Mouse (Mus musculus) MEL (cell line): Measurements from ENCODE around the gene Coil.

ENCODE experiments used
- CHD1 ChIP-seq: IDR thresholded peaks from 2 replicates; pipeline ENCODE4 v1.6.1; 2012; ENCODE audit warnings: low read depth, mild to moderate bottlenecking, inconsistent platforms, low read length, improper control_type of control experiment
- CTCF ChIP-seq, 3 experiments: IDR thresholded peaks in 2 of 3; conservative IDR thresholded peaks in 1 of 3; 2 replicates each; pipeline ENCODE4 v1.5.1; 2011 to 2012; ENCODE audit warnings: low read length in 3 of 3, low read depth in 2 of 3, mild to moderate bottlenecking in 2 of 3, improper control_type of control experiment in 1 of 3, inconsistent platforms in 1 of 3, mixed read lengths in 1 of 3, moderate library complexity in 1 of 3; ENCODE audit not compliant: control insufficient read depth in 1 of 3, insufficient read depth in 1 of 3, poor library complexity in 1 of 3, severe bottlenecking in 1 of 3
- EP300 ChIP-seq, 2 experiments: IDR thresholded peaks; 2 replicates each; pipeline ENCODE4 v1.6.1; 2011; ENCODE audit warnings: improper control_type of control experiment in 2 of 2, low read length in 2 of 2, low read depth in 1 of 2, mild to moderate bottlenecking in 1 of 2
- ETS1 ChIP-seq: IDR thresholded peaks from 2 replicates; pipeline ENCODE4 v1.6.1; 2012; ENCODE audit warnings: low read depth, mild to moderate bottlenecking, inconsistent platforms, low read length, improper control_type of control experiment, moderate library complexity
- GABPA ChIP-seq: IDR thresholded peaks from 2 replicates; pipeline ENCODE4 v1.6.1; 2012; ENCODE audit warnings: low read depth, mild to moderate bottlenecking, inconsistent platforms, low read length, improper control_type of control experiment, moderate library complexity
- GATA1 ChIP-seq: IDR thresholded peaks from 2 replicates; pipeline ENCODE4 v1.6.1; 2011; ENCODE audit warnings: low read depth, low read length, improper control_type of control experiment
- MAX ChIP-seq: IDR thresholded peaks from 2 replicates; pipeline ENCODE4 v1.6.1; 2011; ENCODE audit warnings: low read length, improper control_type of control experiment
- MYC ChIP-seq: IDR thresholded peaks from 2 replicates; pipeline ENCODE4 v1.6.1; 2011; ENCODE audit warnings: low read depth, mild to moderate bottlenecking, low read length, improper control_type of control experiment, moderate library complexity
- POLR2A ChIP-seq, 2 experiments: IDR thresholded peaks; 2 replicates each; pipeline ENCODE4 v1.6.1; 2011 to 2012; ENCODE audit warnings: low read length in 2 of 2, mild to moderate bottlenecking in 2 of 2, control low read depth in 1 of 2, improper control_type of control experiment in 1 of 2, low read depth in 1 of 2, moderate library complexity in 1 of 2; ENCODE audit not compliant: control insufficient read depth in 1 of 2, insufficient read depth in 1 of 2, poor library complexity in 1 of 2
- SIN3A ChIP-seq: IDR thresholded peaks from 2 replicates; pipeline ENCODE4 v1.6.1; 2012; ENCODE audit warnings: low read length, improper control_type of control experiment, inconsistent platforms
- TAL1 ChIP-seq: IDR thresholded peaks from 2 replicates; pipeline ENCODE4 v1.6.1; 2012; ENCODE audit warnings: mild to moderate bottlenecking, inconsistent platforms, low read length, moderate library complexity, mixed read lengths
- UBTF ChIP-seq: IDR thresholded peaks from 2 replicates; pipeline ENCODE4 v1.6.1; 2012; ENCODE audit warnings: low read depth, mild to moderate bottlenecking, inconsistent platforms, low read length, improper control_type of control experiment, moderate library complexity, borderline replicate concordance; ENCODE audit not compliant: insufficient read depth
- ZNF384 ChIP-seq: IDR thresholded peaks from 2 replicates; pipeline ENCODE4 v1.6.1; 2012; ENCODE audit warnings: low read depth, mild to moderate bottlenecking, inconsistent platforms, low read length, improper control_type of control experiment

DNA sequence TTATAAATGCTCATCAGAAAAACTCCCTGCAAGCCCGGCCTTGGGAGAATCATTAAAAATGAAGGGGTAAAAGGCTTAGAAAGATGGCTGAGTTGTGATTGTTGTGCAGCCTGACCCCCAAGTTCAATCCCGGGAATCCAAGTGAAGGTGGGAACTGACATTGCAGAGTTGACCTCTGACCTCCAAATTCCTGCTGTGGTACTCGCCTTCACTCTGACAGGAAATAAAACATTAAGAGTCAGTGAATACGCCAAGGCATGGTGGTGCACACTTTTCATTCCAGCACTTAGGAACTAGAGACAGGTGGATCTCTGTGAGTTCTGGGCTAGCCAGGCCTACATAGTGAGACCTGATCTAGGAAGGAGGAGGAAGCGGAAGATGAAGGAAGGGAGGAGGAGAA is 35.4 kb downstream of the Coil start:
- TF ChIP-seq GATA1 (no peak), CTCF (IDR thresholded peaks at IDR 0.05 in 2 of 3, conservative IDR thresholded peaks at IDR 0.05 in 1 of 3; ENCODE audit: control insufficient read depth in 1 of 3, insufficient read depth in 1 of 3, low read depth in 2 of 3, low read length in 3 of 3, poor library complexity in 1 of 3, severe bottlenecking in 1 of 3) (no peak), POLR2A (IDR thresholded peaks at IDR 0.05; ENCODE audit: control insufficient read depth in 1 of 2, insufficient read depth in 1 of 2, low read depth in 1 of 2, low read length in 2 of 2, poor library complexity in 1 of 2) (no peak), MYC (no peak), CHD1 (no peak), TAL1 (no peak), EP300 (IDR thresholded peaks at IDR 0.05; ENCODE audit: low read depth in 1 of 2, low read length in 2 of 2) (no peak), MAX (no peak), ETS1 (no peak), UBTF (no peak), SIN3A (no peak), ZNF384 (no peak), GABPA (no peak)
